In the genomic region with DNA sequence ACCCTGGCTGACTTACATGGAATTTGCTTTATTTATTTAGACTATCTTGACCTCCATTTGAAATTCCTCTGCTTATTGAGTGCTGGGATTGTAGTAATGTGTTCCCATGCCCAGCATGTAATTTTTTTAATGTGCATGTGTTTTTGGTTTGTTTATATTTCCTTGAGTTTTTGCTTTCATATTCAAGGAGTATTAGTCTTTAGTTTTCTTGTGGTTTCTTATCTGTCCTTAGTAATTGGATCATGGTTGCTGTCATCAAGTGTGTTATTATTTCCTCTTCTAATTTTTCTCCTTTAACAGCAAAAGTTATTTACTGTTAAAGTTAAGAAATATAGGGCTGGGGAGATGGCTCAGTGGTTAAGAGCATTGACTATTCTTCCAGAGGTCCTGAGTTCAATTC, we compare ENCODE assay signal across 17 mouse cellular contexts.
"Had no signal": no experiment of that assay in that cellular context is flagged by ENCODE, and none has a peak within 500 bp of the region (broad histone marks: within the 10 kb centered on the region; RNA-seq: fewer than 3 reads in every experiment).

No protein-coding gene starts in this region.

- H3K9me3 ChIP-seq: neural tube, embryonic 12.5 days; neural tube, embryonic 15.5 days; stomach, embryonic 15.5 days had no signal

- H3K4me1 ChIP-seq: neural tube, embryonic 12.5 days; neural tube, embryonic 13.5 days; neural tube, embryonic 15.5 days; stomach, embryonic 15.5 days had no signal

- H3K27ac ChIP-seq: neural tube, embryonic 12.5 days; neural tube, embryonic 13.5 days; neural tube, embryonic 15.5 days; stomach, embryonic 15.5 days; stomach, postnatal 0 days had no signal

- H3K36me3 ChIP-seq: neural tube, embryonic 12.5 days; neural tube, embryonic 13.5 days; neural tube, embryonic 15.5 days; stomach, embryonic 15.5 days had no signal

- DNase-seq: retina, postnatal 1 day; right cerebral cortex, adult 18-20 months; right cerebral cortex, postnatal 14 days; right cerebral cortex, postnatal 25 days; right cerebral cortex, postnatal 4 days; spleen, adult 18-20 months; thymus, adult 18-20 months; thymus, adult 2 months; thymus, postnatal 14 days; thymus, postnatal 25 days; thymus, postnatal 36 days; thymus, postnatal 4 days had no signal

- H3K27me3 ChIP-seq: neural tube, embryonic 12.5 days; neural tube, embryonic 13.5 days; neural tube, embryonic 15.5 days; stomach, embryonic 15.5 days had no signal

- H3K4me2 ChIP-seq: neural tube, embryonic 12.5 days; neural tube, embryonic 13.5 days; neural tube, embryonic 15.5 days; stomach, embryonic 15.5 days had no signal

- H3K9ac ChIP-seq: neural tube, embryonic 12.5 days; neural tube, embryonic 13.5 days; neural tube, embryonic 15.5 days; stomach, embryonic 15.5 days had no signal

- H3K4me3 ChIP-seq: neural tube, embryonic 12.5 days; neural tube, embryonic 13.5 days; neural tube, embryonic 15.5 days; stomach, embryonic 15.5 days had no signal
